Mouse (Mus musculus) kidney, adult 2 months (tissue): ENCODE results near the gene Nmt1. TPM values are rescaled to one million over a fixed set of nuclear protein-coding genes. Genes with fewer than 3 reads are reported as not detected.

Experiments used
- DNase-seq: peaks from one replicate; pipeline ENCODE4 v3.0.0; 2021
- H3K27ac ChIP-seq: fragments of 200-500 bp; 2 replicates; pipeline ENCODE4 v1.5.1; 2012; ENCODE audit warnings: low read depth, low read length, control low read depth, inconsistent platforms; ENCODE audit not compliant: insufficient read depth
- H3K27me3 ChIP-seq: fragments of 200-500 bp; replicated peaks from 2 replicates; pipeline ENCODE4 v1.6.1; 2012; ENCODE audit warnings: mild to moderate bottlenecking, moderate library complexity, low read length, inconsistent platforms; ENCODE audit not compliant: control insufficient read depth, insufficient read depth
- H3K36me3 ChIP-seq: fragments of 200-500 bp; 2 replicates; pipeline ENCODE4 v1.6.1; 2012; ENCODE audit warnings: mild to moderate bottlenecking, moderate library complexity, low read length, inconsistent platforms; ENCODE audit not compliant: control insufficient read depth, insufficient read depth
- H3K4me1 ChIP-seq: fragments of 200-500 bp; 2 replicates; pipeline ENCODE4 v1.6.1; 2011; ENCODE audit warnings: low read length; ENCODE audit not compliant: control insufficient read depth, insufficient read depth
- H3K4me3 ChIP-seq: fragments of 200-500 bp; 2 replicates; pipeline ENCODE4 v1.5.1; 2011; ENCODE audit warnings: mild to moderate bottlenecking, low read depth, low read length, control low read depth; ENCODE audit not compliant: insufficient read depth
- CTCF ChIP-seq: fragments of 200-500 bp; conservative IDR thresholded peaks from 2 replicates; pipeline ENCODE4 v1.5.1; 2011; ENCODE audit warnings: low read depth, mild to moderate bottlenecking, control low read depth, low read length, moderate library complexity, mixed read lengths; ENCODE audit not compliant: insufficient read depth, insufficient read length
- POLR2A ChIP-seq: fragments of 200-500 bp; IDR thresholded peaks from one replicate; pipeline ENCODE4 v1.6.1; 2011; ENCODE audit warnings: low read depth, low read length, control low read depth
- WGBS: fragments of 180-500 bp; shearing (Covaris S2); methylation state at CpG from one replicate; pipeline ENCODE4 v1.1.7; 2018; 5-methylcytosine and 5-hydroxymethylcytosine counted together
- polyA plus RNA-seq: library from polyadenylated mRNA; depleted of rRNA; stranded (reverse); fragments of >200 nt; gene quantifications from 2 replicates; pipeline ENCODE4 v1.2.3, GENCODE M21; 2012

The Nmt1 gene
- polyA plus RNA-seq, 1 experiment = 49.7 TPM

- H3K4me1 ChIP-seq = no peaks in the 10 kb centered on the region
- DNase-seq = no peak
- H3K36me3 ChIP-seq = no peaks in the 10 kb centered on the region
- H3K27ac ChIP-seq = no peak overlapping the region
- no peak for TF ChIP-seq CTCF
- TF ChIP-seq POLR2A = no peak
- WGBS = 79% methylated on average over 11 of the region's 11 CpGs
- no peaks in the 10 kb centered on the region for H3K27me3 ChIP-seq
- no peak overlapping the region for H3K4me3 ChIP-seq
Measured at GRCm38 (mm10) chr11:103005254-103005981, 22.6 kb upstream of the Nmt1 start.

GRCm38 (mm10) chr11:103006286-103007000 is 21.5 kb upstream of the Nmt1 start:
- Histone ChIP-seq H3K36me3 (no peaks in the 10 kb centered on the region), H3K27ac (no peak overlapping the region), H3K27me3 (no peaks in the 10 kb centered on the region), H3K4me3 (no peak overlapping the region), H3K4me1 (no peaks in the 10 kb centered on the region)
- DNase-seq = no peak
- WGBS = 70% methylated on average over 7 of the region's 7 CpGs
- TF ChIP-seq CTCF (no peak; the same call in 1 of the 2 replicates), POLR2A (no peak)

GRCm38 (mm10) chr11:103007001-103007340 is 21.0 kb upstream of the Nmt1 start:
- Histone ChIP-seq H3K4me1 (no peaks in the 10 kb centered on the region), H3K27me3 (no peaks in the 10 kb centered on the region), H3K36me3 (no peaks in the 10 kb centered on the region), H3K4me3 (no peak overlapping the region), H3K27ac (no peak overlapping the region)
- WGBS = 52% methylated on average over 6 of the region's 6 CpGs
- TF ChIP-seq POLR2A (no peak), CTCF (no peak)
- DNase-seq = peak; percentile 34

GRCm38 (mm10) chr11:103008558-103008957 is 19.4 kb upstream of the Nmt1 start:
- no peak overlapping the region for H3K27ac ChIP-seq
- H3K36me3 ChIP-seq = no peaks in the 10 kb centered on the region
- no peaks in the 10 kb centered on the region for H3K4me1 ChIP-seq
- H3K27me3 ChIP-seq = no peaks in the 10 kb centered on the region
- TF ChIP-seq POLR2A (no peak), CTCF (no peak)
- H3K4me3 ChIP-seq = no peak overlapping the region
- WGBS = 91% methylated on average over 7 of the region's 7 CpGs
- DNase-seq = no peak

GRCm38 (mm10) chr11:103009208-103009607 is 18.8 kb upstream of the Nmt1 start:
- Histone ChIP-seq H3K4me3 (no peak overlapping the region), H3K4me1 (no peaks in the 10 kb centered on the region), H3K27ac (no peak overlapping the region), H3K36me3 (no peaks in the 10 kb centered on the region), H3K27me3 (no peaks in the 10 kb centered on the region)
- WGBS = 82% methylated on average over 8 of the region's 8 CpGs
- TF ChIP-seq POLR2A (no peak), CTCF (peak; percentile 37)
- DNase-seq = no peak

GRCm38 (mm10) chr11:103010454-103011205 is 17.4 kb upstream of the Nmt1 start:
- no peak for DNase-seq
- H3K27ac ChIP-seq = no peak overlapping the region
- no peak overlapping the region for H3K4me3 ChIP-seq
- no peaks in the 10 kb centered on the region for H3K27me3 ChIP-seq
- WGBS = 81% methylated on average over 13 of the region's 13 CpGs
- H3K36me3 ChIP-seq = no peaks in the 10 kb centered on the region
- TF ChIP-seq POLR2A (no peak), CTCF (no peak)
- no peaks in the 10 kb centered on the region for H3K4me1 ChIP-seq

DNA sequence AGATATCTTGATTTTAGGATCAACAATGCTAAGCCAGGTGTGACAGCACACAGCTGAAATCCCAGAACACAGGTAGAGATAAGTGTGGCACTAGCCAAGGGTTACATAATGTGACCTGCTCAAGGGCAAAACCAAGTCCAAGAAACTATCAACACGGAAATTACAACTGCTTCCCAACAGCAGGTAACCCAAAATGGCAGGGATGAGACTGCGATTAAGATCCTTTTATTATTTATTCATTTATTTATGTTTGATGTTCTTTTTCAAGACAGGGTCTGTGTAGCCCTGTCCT is 16.8 kb upstream of the Nmt1 start:
- no peak overlapping the region for H3K4me3 ChIP-seq
- no peaks in the 10 kb centered on the region for H3K4me1 ChIP-seq
- no peak overlapping the region for H3K27ac ChIP-seq
- no peak for DNase-seq
- no peaks in the 10 kb centered on the region for H3K36me3 ChIP-seq
- H3K27me3 ChIP-seq = no peaks in the 10 kb centered on the region
- TF ChIP-seq CTCF (no peak), POLR2A (no peak)
- 68% methylated on average over 2 of the region's 2 CpGs for WGBS
